Mouse (Mus musculus) limb, embryonic 14.5 days (tissue): ENCODE measurements at regions not wholly inside any gene's neighbourhood (a gene's known extent, or its start where the extent isn't known, plus 50 kb on each side); places are given as distances from the start of the nearest gene placed in this dataset.

Experiments used
- ATAC-seq: fragments of 200-750 bp; cut with Nextera tagmentation; 2 replicates; pipeline ENCODE4 v1.8.0; 2017; ENCODE audit warnings: low read depth, moderate number of reproducible peaks, moderate TSS enrichment; ENCODE audit not compliant: low FRiP score
- DNase-seq: peaks from one replicate; pipeline ENCODE4 v3.0.0-alpha.2; 2015; ENCODE audit warnings: low spot score
- H3K27ac ChIP-seq: fragments of 300-500 bp; sonication (generic); replicated peaks from 2 replicates; pipeline ENCODE4 v1.5.1; 2014; ENCODE audit warnings: low read depth, mild to moderate bottlenecking, low read length, moderate library complexity, mixed read lengths
- H3K27me3 ChIP-seq: fragments of 300-500 bp; sonication (generic); 2 replicates; pipeline ENCODE4 v1.6.1; 2014; ENCODE audit warnings: low read length, mixed read lengths; ENCODE audit not compliant: control insufficient read depth, insufficient read depth
- H3K36me3 ChIP-seq: fragments of 300-500 bp; sonication (generic); 2 replicates; pipeline ENCODE4 v1.6.1; 2014; ENCODE audit warnings: mild to moderate bottlenecking, low read length, moderate library complexity, mixed read lengths; ENCODE audit not compliant: control insufficient read depth, insufficient read depth
- H3K4me1 ChIP-seq: fragments of 300-500 bp; sonication (generic); 2 replicates; pipeline ENCODE4 v1.6.1; 2014; ENCODE audit warnings: antibody characterized with exemption, low read length, mixed read lengths; ENCODE audit not compliant: control insufficient read depth, insufficient read depth
- H3K4me2 ChIP-seq: fragments of 300-500 bp; sonication (generic); replicated peaks from 2 replicates; pipeline ENCODE4 v1.6.1; 2014; ENCODE audit warnings: low read depth, mild to moderate bottlenecking, low read length, moderate library complexity; ENCODE audit not compliant: severe bottlenecking
- H3K4me3 ChIP-seq: fragments of 300-500 bp; sonication (generic); replicated peaks from 2 replicates; pipeline ENCODE4 v1.5.1; 2014; ENCODE audit warnings: low read length
- H3K9ac ChIP-seq: fragments of 300-500 bp; sonication (generic); 2 replicates; pipeline ENCODE4 v1.6.1; 2014; ENCODE audit warnings: mild to moderate bottlenecking, low read depth, low read length, moderate library complexity; ENCODE audit not compliant: severe bottlenecking
- H3K9me3 ChIP-seq: fragments of 300-500 bp; sonication (generic); 2 replicates; pipeline ENCODE4 v1.6.1; 2016; ENCODE audit warnings: low read length; ENCODE audit not compliant: control insufficient read depth
- POLR2A ChIP-seq: fragments of 200-500 bp; IDR thresholded peaks from 2 replicates; pipeline ENCODE4 v1.8.0; 2012; ENCODE audit warnings: inconsistent platforms, mild to moderate bottlenecking, moderate library complexity, borderline replicate concordance; ENCODE audit not compliant: insufficient read depth, insufficient read length; ENCODE audit errors: extremely low read depth
- WGBS: fragments of 180-500 bp; shearing (Covaris S2); extraction: QIAGEN DNeasy Blood & Tissue Kit; methylation state at CpG from one replicate; pipeline ENCODE4 v1.1.7; 2014; 5-methylcytosine and 5-hydroxymethylcytosine counted together

DNA sequence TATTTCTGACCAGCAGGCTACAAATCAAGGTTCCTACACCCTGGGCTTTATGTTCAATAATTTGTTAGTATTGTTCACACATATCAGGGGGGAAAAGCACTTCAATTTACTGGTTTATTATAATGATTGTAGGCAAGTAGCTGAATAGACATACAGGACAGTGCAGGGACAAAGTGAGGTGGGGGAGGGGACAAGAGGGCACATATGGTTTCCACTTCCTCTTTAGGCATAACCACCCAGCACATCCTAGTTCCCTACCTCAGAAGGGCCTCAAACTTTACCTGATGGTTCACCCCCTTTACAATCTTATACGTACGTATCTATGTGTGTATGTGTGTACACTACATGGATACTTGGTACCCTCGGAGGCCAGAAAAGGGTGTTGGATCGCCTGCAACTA, 69.7 kb downstream of the Arrdc3 start:
- no peaks in the 10 kb centered on the region for H3K9me3 ChIP-seq
- DNase-seq: no peak
- TF ChIP-seq POLR2A: no peak
- no peak for ATAC-seq
- no peak overlapping the region for H3K4me3 ChIP-seq
- no peak overlapping the region for H3K9ac ChIP-seq
- no peak overlapping the region for H3K4me2 ChIP-seq
- H3K4me1 ChIP-seq: no peaks in the 10 kb centered on the region
- H3K36me3 ChIP-seq: no peaks in the 10 kb centered on the region
- 81% methylated on average over 4 of the region's 4 CpGs for WGBS
- no peaks in the 10 kb centered on the region for H3K27me3 ChIP-seq
- H3K27ac ChIP-seq: no peak overlapping the region

DNA sequence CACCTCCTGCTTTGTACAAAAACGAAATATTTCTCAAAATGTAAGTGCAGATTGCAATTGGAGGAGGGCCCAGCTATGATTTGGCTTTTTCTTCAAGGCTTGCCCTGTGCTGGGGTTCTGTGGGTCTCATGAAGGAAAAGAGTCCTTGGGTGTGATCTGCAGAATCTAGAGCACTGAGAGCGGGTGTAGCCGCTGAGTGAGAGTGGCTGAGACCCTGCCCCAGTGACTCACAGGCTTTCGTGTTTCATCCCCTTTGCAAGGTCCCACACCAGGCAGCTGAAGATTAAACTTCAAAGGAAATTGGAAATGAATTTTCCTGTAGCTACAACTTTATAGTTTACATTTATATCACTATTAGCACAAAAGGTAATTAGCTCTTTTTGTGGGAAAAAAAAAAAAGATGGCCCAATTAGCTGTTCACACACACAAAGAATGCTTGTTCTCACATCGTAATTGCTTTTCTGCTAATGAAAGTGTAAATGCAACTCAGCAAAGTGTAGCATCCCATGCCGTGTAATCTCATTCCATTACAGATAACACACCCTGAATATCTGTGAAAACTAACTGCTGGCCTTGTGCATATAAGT, 71.0 kb downstream of the Arrdc3 start:
- Histone ChIP-seq H3K9me3 (no peaks in the 10 kb centered on the region), H3K27me3 (no peaks in the 10 kb centered on the region), H3K4me3 (no peak overlapping the region), H3K4me1 (no peaks in the 10 kb centered on the region), H3K27ac (no peak overlapping the region), H3K36me3 (no peaks in the 10 kb centered on the region), H3K4me2 (no peak overlapping the region), H3K9ac (no peak overlapping the region)
- DNase-seq (no peak), ATAC-seq (no peak)
- 28% methylated on average over 6 of the region's 6 CpGs for WGBS
- no peak for TF ChIP-seq POLR2A

DNA sequence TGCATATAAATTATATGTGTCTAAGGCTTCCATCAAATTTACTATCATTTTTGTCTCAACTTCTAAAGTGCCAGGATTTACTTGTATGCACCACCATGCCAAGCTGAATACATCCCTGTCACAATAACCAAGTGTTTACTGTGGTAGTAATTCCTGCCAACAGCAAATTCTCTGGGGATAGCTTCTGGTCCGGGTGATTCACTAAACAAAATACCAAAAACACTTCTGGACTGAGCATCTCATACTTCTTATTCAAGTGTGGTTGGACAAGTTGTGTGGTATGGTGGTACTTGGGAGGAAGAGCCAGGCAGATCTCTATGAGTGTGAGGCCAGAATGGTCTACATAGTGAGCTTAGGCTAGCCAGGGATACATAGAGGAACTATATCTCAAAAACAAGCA, 73.8 kb downstream of the Arrdc3 start:
- H3K9ac ChIP-seq: no peak overlapping the region
- H3K9me3 ChIP-seq: no peaks in the 10 kb centered on the region
- TF ChIP-seq POLR2A: no peak
- no peaks in the 10 kb centered on the region; the same call in 1 of the 2 replicates for H3K4me1 ChIP-seq
- 62% methylated on average over 1 of the region's 1 CpGs for WGBS
- H3K27ac ChIP-seq: no peak overlapping the region
- no peaks in the 10 kb centered on the region for H3K36me3 ChIP-seq
- no peak overlapping the region for H3K4me2 ChIP-seq
- no peak for ATAC-seq
- no peak for DNase-seq
- no peak overlapping the region for H3K4me3 ChIP-seq
- H3K27me3 ChIP-seq: no peaks in the 10 kb centered on the region

DNA sequence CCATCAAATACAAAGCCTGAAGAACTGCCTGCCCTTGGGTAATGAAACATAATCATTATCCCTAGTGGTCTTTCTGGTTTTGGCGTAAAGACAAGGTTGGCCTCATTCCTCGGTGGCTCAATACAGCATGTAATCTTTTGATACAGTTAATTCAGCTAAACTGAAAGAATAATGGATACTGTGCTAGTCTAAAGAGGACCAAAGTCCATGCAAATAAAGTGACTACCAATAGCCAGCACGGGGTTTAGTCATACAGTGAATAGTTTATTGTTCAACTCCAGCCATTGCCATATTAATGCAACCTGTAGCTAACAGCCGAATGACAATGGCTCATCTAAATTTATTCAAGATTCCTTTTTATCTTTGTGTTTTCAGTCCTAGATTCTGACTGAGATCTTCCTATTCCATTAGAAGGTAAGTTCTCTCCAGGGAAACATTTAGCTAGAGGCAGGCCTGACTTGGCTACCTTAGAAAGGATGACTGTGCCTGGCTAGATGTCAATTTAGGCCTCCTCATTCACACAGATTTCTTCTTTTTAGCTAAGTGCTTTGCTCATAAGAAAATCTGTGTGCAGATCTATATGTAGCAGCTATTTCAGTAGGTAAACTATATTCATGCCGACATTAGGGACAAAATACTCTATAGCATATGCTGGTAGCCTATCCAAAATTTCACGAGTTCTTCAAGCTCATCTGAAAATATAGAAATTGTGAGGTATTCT, 74.4 kb downstream of the Arrdc3 start:
- Histone ChIP-seq H3K9ac (no peak overlapping the region), H3K4me2 (no peak overlapping the region), H3K9me3 (no peaks in the 10 kb centered on the region), H3K27me3 (no peaks in the 10 kb centered on the region), H3K4me3 (no peak overlapping the region), H3K27ac (no peak overlapping the region), H3K36me3 (no peaks in the 10 kb centered on the region), H3K4me1 (no peaks in the 10 kb centered on the region; the same call in 1 of the 2 replicates)
- no peak for ATAC-seq
- DNase-seq: no peak
- 88% methylated on average over 6 of the region's 6 CpGs for WGBS
- no peak for TF ChIP-seq POLR2A

DNA sequence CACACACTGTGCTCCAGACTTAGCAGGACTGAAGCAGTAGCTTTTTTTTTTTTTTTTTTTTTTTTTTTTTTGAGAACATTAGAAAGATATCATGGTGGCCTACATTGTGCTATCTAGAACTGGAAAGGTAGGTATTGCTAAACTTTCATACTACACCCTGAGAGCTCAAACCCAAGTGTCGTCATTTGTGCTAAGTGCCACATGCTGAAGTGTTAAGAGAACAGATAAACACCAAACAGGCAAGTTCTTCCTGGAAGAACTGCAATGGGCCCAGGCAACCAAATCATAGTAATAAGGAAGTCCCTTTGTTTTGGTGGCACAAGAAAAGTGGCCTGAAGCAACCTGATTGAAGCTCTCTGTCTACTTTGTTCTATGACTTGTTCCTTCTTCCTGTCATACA, 76.6 kb downstream of the Arrdc3 start:
- no peaks in the 10 kb centered on the region for H3K27me3 ChIP-seq
- no peak overlapping the region for H3K4me3 ChIP-seq
- H3K36me3 ChIP-seq: no peaks in the 10 kb centered on the region
- peaks cover 2% of the 10 kb centered on the region; the same call in 1 of the 2 replicates for H3K4me1 ChIP-seq
- no peak overlapping the region for H3K4me2 ChIP-seq
- no peak for ATAC-seq
- TF ChIP-seq POLR2A: no peak
- no peaks in the 10 kb centered on the region for H3K9me3 ChIP-seq
- 64% methylated on average over 1 of the region's 1 CpGs for WGBS
- no peak for DNase-seq
- H3K27ac ChIP-seq: no peak overlapping the region
- no peak overlapping the region for H3K9ac ChIP-seq
